Mouse (Mus musculus) layer of hippocampus, postnatal 14 days (tissue): ENCODE measurements around the gene Tpi1. TPM values are rescaled to one million over a fixed set of nuclear protein-coding genes. Genes with fewer than 3 reads are reported as not detected.
"Not testable (repeated sequence)": the region's sequence is repeated elsewhere in the genome, so short reads cannot be mapped to it uniquely, and the experiment has no call there.

Source experiments
- DNase-seq, 2 experiments: peaks; one replicate each; pipeline ENCODE4 v3.0.0; 2021 to 2022; ENCODE audit warnings: low spot score in 2 of 2, mixed read lengths in 1 of 2
- total RNA-seq, 2 experiments: library from RNA; stranded (reverse); gene quantifications; 2 replicates each; pipeline ENCODE4 v1.2.3; 2021

The Tpi1 gene
- total RNA-seq, 2 experiments from 2014 or later, result 578 to 579 TPM

DNA sequence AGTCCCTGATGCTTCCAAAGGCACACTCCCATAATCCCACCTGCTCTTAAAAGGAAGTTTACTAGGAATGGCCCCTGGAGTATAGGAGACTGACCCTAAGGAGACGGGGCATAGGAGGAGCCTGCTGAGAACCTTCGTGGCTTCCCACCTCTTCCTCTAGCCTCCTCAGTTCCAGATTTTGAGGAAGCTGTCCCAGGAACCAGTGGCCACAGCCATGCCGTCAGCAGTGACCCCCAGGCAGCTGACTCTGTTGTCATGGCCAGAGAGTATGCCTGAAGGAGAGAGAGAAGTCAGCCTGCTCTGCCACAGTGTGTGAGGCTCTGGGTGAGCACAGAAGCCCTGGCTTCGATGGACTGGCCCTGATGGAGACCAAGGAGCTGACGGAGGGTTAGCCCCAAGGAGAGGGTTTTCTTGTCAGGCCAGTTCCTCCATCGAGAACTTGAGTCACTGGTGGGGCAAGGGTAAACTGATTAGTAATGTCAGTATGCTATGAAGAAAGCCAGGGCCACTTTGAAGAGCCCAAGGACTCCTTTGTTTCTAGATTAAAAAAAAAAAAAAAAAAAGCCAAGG, 20.5 kb upstream of the Tpi1 start:
- no peak for DNase-seq

DNA sequence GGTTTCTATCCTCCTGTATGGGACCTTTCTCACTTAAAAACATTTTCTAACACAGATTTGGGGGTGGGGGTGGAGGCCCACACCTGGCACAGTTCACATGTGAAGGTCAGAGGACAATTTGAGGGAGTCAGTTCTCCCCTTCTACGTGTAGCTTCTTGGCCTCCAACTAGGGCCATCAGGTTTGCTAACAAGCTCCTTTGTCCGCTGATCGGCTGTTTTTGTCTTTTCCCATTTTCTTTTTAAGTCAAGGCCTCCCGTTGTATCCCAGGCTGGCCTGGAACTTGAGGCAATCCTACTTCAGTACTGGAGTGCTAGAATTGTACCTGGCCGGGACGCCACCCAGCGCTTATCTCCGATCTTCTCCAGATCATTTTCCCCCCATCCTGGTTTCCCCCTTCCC, 17.6 kb upstream of the Tpi1 start:
- no peak for DNase-seq

DNA sequence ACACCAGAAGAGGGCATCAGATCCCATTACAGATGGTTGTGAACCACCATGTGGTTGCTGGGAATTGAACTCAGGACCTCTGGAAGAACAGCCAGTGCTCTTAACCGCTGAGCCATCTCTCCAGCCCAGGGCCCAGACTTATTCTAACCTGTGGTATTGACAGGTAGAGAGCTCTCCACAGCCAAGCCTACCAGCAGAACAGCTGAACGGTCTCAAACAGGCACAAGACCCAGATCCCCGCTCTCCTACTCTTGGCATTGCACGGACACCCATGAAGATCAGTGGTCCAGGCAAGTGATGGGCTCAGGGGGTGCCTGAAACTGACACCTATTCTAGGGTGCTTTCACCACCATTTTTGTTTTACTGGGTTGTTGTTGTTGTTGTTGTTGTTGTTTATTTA, 17.1 kb upstream of the Tpi1 start:
- not testable (repeated sequence) for DNase-seq

DNA sequence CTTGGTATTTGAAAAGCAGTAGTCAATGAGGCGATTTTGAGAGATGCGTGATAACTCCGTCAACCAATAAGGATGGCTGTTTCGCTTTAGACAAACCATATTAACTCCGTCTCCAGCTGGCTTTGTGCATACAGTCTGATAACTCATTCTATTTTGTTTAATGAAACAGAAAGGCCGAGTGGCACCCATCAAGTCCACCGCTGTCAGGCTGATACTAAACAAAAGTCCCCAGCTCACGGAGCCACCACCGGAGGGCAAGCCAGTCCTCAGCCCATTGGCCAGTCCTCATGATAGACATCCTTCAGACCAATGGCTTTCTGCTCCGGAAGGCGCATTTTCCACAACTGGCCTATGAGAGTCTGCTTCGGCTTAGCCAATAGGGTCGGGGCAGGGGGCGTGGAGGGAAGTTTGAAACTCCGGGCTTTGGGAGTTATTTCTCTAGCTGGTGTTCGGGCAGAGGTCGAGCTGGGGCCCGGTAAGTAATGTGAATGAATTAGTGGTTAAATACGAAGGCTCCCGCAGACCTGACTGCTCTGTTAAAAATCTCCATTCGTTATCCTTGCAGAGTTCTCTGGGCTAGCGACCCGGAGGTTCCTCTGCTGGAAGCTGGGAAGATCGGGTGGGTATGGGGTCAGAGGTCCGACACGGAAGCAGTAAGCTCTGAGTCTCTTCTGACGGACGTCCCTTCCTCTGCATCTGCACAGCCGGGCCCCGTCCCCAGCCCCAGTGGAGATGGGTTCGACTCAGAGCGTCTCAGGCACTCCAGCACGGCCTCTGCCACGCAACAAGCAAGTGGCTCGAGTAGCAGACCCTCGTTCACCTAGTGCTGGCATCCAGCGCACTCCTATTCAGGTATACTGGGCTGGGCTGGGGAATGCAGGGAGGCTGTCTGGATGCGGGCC, 16.0 kb upstream of the Tpi1 start:
- DNase-seq, result peak; percentile 93 to 96

DNA sequence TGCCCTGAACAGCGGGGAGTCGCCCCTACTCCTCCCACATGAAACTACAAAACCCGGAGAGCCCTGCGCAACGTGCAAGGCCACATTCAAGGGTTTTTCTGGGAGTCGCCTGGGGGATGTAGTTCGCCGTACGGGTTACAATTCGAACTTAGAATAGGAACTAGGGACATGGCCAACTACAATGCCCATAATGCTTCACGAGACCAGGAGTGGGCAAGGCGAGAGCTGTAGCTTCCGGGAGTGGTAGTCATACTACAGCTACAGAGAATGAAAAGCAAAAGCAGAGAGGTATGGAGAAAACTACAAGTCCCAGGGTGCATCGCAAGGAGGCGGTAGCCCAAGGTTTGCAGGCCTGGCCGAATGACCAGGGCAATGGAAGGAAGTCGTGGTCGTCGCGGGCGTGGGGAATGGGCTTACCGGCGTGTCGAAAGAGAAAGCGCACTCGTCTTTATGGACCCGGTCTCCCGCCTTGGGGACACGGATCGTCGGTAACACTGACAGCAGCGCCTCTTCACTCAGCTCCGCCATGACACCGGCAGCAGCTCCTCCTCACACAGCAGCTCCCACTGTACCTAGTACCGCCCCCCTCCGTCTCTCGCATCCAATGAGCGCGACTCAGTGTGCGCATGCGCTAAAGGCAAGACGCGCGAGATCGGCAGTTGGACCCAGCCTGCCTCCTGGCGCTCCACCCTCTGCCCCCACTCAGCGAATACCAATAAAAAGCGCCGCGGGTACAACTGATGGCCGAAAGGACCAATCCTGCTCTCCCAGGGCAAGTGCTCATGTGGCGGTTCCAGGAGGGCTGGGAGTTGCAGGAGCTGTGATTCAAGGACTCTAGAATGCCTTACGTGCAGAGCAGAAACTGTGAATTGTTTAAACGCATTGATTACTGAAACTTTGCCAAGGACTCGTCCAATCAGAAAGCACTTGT, 15.0 kb upstream of the Tpi1 start, which contains the start of the genes Usp5 and Cdca3:
Usp5 (minus strand) TSS at position 617 of the 931 bp plus-strand sequence.
Cdca3 (plus strand) TSS at position 680 of the 931 bp plus-strand sequence.
- DNase-seq, result peak; percentile 99 to 100

DNA sequence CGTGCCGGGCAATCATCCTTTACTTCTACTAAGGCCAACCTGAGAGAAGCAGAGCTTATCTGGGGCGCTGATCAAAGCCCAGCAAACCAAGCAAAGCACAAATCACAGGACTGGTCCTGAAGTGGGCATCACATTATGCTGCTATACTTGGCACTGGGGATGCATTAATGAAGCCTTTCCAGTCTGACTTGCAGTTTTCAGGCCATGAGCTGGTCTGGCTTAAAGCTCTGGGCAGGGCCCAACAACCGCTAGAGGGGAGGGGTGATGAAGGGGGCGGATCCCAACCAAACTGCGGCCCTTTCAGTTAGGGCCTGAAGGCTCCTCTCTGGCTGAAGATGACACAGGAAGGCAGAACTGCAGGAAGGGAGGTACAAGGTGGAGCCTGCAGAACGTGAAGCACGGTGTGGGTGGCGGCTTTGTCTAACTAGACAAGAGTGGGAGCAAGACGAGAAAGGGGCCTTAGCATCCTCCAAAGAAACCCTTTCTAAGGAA, 14.1 kb upstream of the Tpi1 start:
- DNase-seq, result peak in 1 of 2 experiments; percentile 34

DNA sequence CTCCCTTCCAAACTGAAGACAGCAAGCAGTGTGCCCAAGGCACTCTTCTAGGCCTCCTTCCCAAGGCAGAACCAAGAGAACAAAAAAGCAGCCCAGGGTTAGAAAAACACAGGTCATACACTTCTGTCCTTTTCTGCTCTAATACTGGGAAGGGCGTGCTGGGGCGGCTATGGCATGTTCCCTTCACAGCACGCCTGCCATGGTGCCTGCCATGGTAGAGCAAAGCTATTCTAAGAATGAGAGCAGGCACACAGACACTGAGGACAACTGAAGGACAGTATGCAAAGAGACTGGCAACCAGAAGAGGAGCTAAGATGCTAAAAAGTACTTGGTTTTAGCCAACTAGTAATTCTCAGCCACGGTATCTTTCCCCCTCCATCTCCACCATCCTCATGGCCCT, 8.0 kb upstream of the Tpi1 start:
- DNase-seq, result no peak

DNA sequence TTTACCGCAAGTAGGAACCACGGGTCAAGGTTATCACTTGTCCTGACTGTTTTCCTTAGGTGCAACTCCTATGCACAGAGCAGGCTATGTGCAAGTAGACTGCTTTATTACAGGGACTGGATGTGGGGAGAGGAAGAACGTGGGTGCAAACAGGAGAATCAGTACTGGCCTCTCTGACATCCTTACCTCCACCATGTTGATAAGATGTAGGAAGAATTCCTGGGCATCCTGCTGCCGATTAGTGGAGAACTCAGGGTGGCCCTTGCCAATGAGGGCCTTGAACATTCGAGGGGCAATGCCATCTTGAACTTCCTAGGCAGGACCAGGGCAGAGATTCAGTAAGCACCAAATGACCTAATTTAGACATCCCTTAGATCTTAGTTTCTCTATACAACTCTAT, 6.8 kb upstream of the Tpi1 start:
- no peak for DNase-seq

DNA sequence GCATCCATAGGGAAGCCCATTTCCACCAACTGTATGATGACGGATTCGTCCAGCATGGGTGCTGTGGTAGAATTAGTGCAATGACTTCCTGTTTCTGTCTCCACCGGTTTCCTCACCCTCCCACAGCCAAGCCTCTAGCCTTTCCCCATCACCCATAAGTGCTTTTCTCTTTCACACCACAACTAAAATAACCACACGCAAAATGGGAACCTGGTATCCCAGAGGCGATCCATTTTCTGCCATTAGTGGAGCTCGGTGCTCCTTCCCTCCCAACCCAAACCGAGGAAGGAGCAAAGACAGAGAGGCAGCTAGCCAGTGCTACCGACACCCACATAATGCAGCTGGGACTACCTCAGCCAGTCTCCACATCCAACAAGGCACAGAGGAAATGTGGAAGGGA, 3.9 kb upstream of the Tpi1 start:
- no peak for DNase-seq

DNA sequence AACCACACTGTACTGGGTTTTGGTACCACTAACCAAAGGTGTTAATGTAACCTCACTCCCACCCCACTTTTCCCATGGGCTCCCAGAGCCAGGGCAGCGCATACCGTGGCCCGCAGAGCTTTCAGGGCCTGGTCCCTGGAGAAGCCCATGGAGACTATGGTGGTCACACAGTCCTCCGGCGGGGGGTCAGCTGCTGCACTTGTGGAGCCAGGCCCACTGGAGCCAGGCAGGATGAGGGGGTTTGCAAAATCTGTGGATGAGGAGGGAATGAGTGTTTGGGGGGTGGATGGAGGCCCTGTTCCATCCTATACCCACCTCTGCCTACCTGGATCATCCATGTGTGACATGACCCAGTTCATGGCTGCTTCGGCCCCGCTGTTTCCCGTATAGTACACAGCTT, 3.5 kb upstream of the Tpi1 start:
- DNase-seq, result no peak

DNA sequence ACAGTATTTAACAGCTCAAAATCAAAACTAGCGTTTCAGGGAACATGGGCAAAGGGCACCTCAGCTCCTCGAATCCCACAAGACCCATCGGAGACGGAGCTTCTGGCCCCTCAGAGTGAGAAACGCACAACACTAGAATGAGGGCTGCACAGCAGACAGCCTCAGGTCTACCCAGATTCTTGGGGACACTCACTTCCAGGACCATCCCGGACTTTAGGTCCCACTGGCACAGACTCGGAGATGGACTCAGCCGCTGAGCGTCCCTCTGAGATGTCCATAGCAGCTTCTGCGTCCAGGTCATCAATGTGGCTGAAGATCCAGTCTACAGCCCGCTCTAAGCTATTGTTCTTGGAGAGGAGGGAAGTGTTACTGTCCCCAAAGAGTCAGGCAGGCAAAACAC, 3.0 kb upstream of the Tpi1 start:
- no peak for DNase-seq

DNA sequence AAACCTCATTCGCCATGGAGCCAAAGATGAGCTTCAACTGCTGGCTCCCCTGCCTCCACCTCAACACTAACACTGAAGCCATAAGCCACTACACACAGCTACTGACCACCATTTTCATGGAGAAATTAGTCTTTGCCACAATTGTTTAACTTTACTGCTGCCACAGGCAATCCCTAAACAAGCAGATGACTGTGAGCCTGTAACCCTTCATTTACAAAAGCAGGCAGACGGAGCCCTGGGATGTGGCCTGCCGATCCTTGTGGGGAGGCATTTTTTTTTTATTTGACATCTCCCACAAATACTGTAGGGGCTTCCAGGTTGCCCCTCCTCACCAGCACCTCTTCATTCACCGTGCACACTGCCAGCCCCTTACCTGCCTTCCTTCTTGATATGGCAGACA, 2.5 kb upstream of the Tpi1 start:
- DNase-seq, result no peak

DNA sequence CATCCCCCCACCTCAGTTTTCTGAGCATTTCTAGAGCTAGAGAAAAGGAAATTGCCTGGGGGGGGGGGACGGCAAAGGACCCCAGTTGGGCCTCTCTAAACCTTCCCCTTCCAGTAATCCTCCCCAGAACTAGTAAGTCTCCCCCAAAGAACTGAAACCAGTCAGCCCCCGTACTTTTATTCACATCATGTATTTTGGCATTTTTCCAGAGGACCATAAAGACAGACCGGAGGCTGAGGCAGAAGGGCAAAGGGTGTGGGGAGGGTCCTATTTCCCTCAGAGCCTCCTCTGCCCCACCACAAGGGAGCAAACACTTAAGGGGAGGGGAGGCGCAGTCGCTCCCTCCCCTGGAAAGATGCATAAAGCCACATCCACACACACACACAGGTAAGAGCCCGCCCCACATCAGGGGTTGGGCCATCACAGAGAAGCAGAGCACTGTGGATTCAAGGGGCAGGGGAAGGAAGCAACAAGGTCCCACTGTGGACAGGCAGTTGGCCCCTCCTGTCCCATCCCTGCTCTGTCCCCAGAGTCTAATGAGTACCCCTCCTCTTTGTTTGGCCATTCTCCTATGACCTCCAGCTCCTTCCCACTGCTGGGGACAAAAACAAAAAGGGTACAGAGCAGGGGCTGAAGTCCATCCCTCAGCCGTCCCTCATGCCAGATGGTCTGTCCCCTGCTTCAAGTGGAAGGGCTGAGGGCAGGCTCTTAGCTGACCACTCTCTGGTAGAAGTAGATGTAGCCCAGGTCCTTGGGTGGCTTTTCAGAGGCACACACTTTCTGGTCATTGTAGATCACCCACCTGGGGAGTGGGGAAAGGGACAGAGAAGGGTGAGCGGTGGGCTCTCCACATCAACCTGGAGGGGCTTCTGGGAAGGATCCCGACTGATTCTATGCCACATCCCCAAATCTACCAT, 1.0 kb upstream of the Tpi1 start:
- no peak for DNase-seq

DNA sequence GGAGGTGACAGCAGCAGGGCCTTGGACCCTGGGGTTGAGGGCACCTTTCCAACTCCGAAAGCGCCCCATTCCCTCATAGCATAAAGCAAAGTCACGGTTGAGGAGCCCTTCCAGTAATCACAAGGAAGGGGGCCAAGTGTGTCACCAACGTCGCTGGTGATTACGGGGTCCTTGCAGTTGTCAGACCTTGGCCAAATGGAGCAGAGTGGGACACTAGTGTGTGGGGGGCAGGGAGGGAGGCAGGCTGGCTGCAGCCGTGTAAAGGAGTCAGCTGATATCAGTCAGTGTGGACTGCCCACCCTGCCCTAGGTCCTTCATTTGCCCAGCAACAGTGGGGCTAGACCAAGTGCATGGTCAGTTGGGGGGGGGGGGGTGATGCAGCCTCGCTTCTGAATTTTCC, 352 bp upstream of the Tpi1 start:
- DNase-seq, result no peak

DNA sequence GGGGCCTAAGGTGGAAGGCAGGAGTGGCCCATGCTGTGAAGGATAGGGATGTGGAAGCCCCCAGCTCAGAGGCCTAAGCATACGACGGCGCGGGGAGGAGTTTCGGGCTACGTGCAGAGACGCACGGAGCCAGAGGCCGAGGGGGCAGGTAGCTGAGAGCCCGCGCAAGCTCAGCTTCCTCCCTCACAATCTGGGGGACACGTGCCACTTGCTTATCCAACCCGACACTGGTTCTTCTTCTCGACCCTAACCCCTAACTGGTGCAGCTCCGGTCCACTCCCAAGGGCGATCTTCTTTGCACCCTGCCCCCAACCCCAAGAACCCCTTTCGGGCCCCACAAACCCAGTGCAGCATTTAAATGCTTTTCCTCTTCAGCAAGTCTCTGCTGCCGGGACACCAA, 600 bp downstream of the Tpi1 start:
- DNase-seq, result peak; percentile 62 to 75

DNA sequence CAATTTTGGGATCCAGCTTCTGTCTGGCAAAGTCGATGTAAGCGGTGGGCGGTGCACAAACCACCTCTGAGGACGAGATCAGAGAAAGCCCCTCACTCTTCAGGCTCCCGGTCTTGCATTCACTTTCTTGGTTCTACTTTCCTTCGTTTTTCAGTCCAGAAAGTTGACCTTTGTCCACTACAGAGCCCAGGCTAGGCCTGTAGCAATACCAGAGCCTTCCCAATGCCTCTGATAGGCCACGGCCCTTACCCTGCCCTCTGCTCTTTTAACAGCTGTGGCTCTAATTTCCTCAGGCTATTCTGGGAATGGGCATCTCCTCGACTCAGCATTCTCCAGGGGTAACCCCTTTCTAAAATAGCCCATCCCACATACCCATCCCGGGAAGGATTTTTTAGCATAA, 1.2 kb downstream of the Tpi1 start:
- no peak for DNase-seq

DNA sequence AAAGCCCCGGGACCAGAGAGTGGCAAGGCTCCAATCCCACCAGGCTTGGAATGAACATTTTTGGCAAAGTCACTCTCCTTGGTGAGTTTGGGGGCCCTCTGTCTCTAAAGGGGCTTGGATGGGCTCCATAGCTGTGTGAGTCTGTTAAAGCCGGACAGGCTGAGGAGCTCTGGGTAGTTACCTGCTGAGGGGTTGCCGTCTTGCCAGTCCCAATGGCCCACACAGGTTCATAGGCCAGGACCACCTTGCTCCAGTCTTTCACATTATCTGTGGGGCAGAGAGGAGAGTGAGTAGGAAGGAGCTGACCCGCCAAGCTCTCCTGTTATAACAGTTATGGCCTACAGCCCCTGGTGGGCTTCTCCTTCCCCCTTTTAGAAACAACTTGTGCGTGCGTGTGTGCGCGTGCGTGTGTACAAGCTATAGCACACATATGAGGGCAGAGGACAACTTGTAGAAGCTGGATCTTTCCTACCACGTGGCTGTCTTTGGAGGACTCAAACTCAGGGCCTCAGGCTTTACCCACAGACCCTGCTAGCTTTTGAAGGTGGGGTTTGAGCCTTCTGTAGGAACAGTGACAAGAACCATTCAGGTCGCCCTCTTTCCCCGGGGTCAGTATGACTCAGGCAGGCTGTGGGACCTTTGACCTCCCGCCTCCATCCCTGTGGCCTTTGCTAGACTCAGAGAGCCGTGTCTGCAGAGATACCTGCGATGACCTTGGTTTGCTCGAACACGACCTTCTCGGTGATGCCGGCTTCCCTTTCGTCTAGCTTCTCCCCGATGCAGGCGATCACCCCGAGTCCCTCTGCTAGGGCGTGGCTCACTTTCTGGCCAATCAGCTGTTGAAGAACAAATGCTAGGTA, 2.2 kb downstream of the Tpi1 start:
- no peak for DNase-seq

DNA sequence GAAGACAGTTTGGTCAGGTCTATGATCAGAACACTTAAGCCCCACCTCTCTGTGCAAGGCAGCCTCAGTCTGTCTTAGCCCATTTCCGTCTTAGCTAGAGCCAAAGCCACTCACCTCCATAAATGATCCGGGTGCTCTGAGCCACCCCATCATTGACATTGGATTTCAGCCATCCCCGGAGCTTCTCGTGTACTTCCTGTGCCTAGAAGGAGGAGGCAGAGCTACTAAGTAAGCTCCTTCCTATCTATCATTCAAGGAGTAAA, 2.8 kb downstream of the Tpi1 start:
- DNase-seq, result no peak

DNA sequence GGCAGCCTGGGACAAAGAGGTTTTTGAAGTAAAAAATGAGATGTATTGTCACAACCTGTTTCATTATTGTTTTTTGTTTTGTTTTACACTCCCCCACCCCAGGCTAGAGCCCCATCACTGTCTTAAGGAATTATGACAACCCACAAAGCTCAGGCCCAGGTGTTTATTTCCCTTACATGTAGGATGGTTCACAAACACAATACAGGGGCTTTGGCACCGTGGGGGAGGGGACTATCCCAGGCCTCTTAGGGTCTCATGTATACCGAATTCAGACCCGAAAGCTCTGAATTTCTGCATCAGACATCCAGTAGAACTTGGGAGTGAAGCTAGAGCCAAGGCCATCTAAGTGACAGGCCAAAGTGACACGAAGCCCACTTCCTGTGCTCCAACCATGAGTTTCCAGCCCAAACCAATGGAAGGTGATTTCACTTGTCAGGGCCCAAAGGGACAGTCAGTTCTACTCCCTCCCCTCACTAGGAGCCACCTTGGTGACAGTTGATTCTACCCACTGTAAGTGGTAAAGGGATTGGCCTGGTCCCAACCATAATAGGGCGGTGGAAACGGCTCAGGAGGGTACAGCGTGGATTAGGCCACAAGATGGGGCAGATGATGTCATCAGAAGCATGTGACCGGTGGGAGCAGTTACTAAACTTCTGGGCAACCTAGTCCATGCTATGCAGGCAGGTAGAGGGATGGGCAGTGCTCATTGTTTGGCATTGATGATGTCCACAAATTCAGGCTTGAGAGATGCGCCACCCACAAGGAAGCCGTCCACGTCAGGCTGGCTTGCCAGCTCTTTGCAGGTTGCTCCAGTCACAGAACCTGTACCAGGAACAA, 3.3 kb downstream of the Tpi1 start:
- not testable (repeated sequence) for DNase-seq
